Mouse (Mus musculus): ENCODE measurements around the gene Spop. TPM values are rescaled to one million over a fixed set of nuclear protein-coding genes. Genes with fewer than 3 reads are reported as not detected.
A peak's percentile ranks its signal among the peaks of the same experiment; 100 is the strongest.

The Spop gene
- polyA plus RNA-seq, 1 experiment from 2014 or later = 193 TPM

- Histone ChIP-seq H3K4me3 (replicated peaks) (no peak overlapping the region), H3K9me3 (no peaks in the 10 kb centered on the region), H3K9ac (no peak overlapping the region), H3K27ac (peak overlapping the region; percentile 32; the same call in 1 of the 2 replicates), H3K4me2 (no peak overlapping the region), H3K27me3 (peaks cover 37% of the 10 kb centered on the region), H3K4me1 (peaks cover 51% of the 10 kb centered on the region), H3K36me3 (replicated peaks) (no peaks in the 10 kb centered on the region)
- no peak for ATAC-seq (ENCODE audit: low FRiP score)
- WGBS = 60% methylated on average over 10 of the region's 10 CpGs
Observed at GRCm38 (mm10) chr11:95519299-95519698, 105.4 kb downstream of the Spop start.

- peaks cover 30% of the 10 kb centered on the region for H3K27me3 ChIP-seq
- H3K4me1 ChIP-seq = peaks cover 44% of the 10 kb centered on the region
- 0 out of 2 replicates have a peak, but pooled peaks have one; percentile 1 for ATAC-seq (ENCODE audit: low FRiP score)
- WGBS = 48% methylated on average over 3 of the region's 3 CpGs
- H3K9ac ChIP-seq = 0 out of 2 replicates have a peak overlapping the region, but pooled peaks have one; percentile 25
- peak overlapping the region; percentile 73 for H3K27ac ChIP-seq
- H3K4me3 ChIP-seq (replicated peaks) = no peak overlapping the region
- H3K4me2 ChIP-seq = no peak overlapping the region
- no peaks in the 10 kb centered on the region for H3K9me3 ChIP-seq
- no peaks in the 10 kb centered on the region for H3K36me3 ChIP-seq (replicated peaks)
Observed at GRCm38 (mm10) chr11:95519996-95520395, 106.1 kb downstream of the Spop start.

GRCm38 (mm10) chr11:95520456-95521072 lies 106.7 kb downstream of the Spop start:
- Histone ChIP-seq H3K4me1 (peaks cover 38% of the 10 kb centered on the region), H3K9ac (peak overlapping the region; percentile 25; the same call in 1 of the 2 replicates), H3K27ac (peak overlapping the region; percentile 73), H3K9me3 (no peaks in the 10 kb centered on the region), H3K36me3 (replicated peaks) (no peaks in the 10 kb centered on the region), H3K4me3 (replicated peaks) (peak overlapping the region; percentile 25), H3K27me3 (peaks cover 24% of the 10 kb centered on the region), H3K4me2 (peak overlapping the region; percentile 54)
- peak; percentile 67 for ATAC-seq (ENCODE audit: low FRiP score)
- WGBS = 4% methylated on average over 27 of the region's 27 CpGs

DNA sequence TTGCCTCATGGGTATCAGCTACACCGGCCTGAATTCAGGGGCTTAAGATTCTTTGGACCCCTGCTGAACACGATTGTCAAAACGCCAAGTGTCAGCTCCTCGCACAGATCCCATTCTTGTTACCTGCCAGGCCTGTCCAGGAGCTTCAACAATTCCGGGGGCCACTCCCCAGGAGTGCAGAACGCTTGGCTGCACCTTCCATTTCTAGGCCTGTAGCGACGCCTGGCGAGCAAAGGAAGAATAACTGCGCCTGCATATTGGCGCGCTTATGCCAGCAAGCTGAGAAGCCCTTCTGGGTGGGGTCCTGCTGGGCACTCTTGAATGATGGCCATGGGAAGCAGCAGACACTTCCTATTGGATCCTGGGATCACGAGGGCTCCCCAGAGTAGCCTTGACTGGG lies 107.7 kb downstream of the Spop start:
- Histone ChIP-seq H3K36me3 (replicated peaks) (no peaks in the 10 kb centered on the region), H3K4me3 (replicated peaks) (peak overlapping the region; percentile 20), H3K27me3 (peaks cover 14% of the 10 kb centered on the region), H3K4me1 (peaks cover 28% of the 10 kb centered on the region), H3K9me3 (no peaks in the 10 kb centered on the region), H3K4me2 (peak overlapping the region; percentile 54), H3K9ac (no peak overlapping the region), H3K27ac (no peak overlapping the region)
- peak; percentile 31; the same call in 1 of the 2 replicates for ATAC-seq (ENCODE audit: low FRiP score)
- WGBS = under 1% methylated on average over 13 of the region's 13 CpGs

DNA sequence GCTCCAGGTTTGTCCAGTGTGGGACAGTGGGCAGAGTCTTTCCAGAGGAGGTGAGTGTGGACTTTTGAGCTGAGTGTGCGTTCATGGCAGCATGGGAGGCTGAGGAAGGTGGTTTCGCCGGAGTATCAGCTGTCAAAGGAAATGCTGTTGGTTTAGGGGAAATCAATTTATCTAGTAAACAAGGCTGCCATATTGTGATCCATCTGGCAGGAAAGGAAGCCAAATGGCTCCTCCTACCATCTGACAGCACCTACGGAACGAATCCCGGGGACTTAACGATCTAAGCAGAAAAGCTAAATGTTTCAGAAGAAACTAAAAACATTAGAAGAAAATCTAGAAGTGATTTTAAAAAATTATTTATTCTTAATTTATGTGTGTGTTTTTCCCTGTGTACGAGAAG lies 113.4 kb downstream of the Spop start:
- Histone ChIP-seq H3K36me3 (replicated peaks) (no peaks in the 10 kb centered on the region), H3K4me2 (no peak overlapping the region), H3K27ac (no peak overlapping the region), H3K27me3 (no peaks in the 10 kb centered on the region; the same call in 1 of the 2 replicates), H3K4me3 (replicated peaks) (no peak overlapping the region), H3K9ac (no peak overlapping the region), H3K9me3 (no peaks in the 10 kb centered on the region), H3K4me1 (no peaks in the 10 kb centered on the region)
- ATAC-seq (ENCODE audit: low FRiP score) = no peak
- 91% methylated on average over 8 of the region's 8 CpGs for WGBS

DNA sequence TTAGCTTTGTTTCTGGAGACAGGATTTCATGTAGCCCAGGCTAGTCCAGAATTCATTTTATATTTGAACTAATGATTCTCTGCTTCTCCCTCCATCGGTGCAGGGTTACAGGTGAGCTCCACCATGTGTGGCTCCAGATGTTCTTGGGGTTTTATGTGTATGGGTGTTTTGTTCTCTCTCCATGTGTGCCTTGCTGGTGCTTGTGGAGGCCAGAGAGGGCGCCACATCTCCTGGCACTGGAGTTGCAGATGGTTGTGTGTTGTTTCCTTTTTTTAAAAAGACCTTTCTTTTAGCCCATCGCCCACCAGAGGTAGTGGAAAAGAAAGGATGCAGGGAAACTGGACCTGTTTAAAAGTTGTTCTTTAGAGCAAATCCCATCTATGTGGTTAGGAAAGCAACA lies 114.4 kb downstream of the Spop start:
- 80% methylated on average over 3 of the region's 3 CpGs for WGBS
- Histone ChIP-seq H3K9ac (no peak overlapping the region), H3K36me3 (replicated peaks) (no peaks in the 10 kb centered on the region), H3K4me3 (replicated peaks) (no peak overlapping the region), H3K4me1 (no peaks in the 10 kb centered on the region), H3K27me3 (0 out of 2 replicates have a peak, but pooled peaks cover 4% of the 10 kb centered on the region), H3K9me3 (no peaks in the 10 kb centered on the region), H3K27ac (no peak overlapping the region), H3K4me2 (no peak overlapping the region)
- no peak for ATAC-seq (ENCODE audit: low FRiP score)

DNA sequence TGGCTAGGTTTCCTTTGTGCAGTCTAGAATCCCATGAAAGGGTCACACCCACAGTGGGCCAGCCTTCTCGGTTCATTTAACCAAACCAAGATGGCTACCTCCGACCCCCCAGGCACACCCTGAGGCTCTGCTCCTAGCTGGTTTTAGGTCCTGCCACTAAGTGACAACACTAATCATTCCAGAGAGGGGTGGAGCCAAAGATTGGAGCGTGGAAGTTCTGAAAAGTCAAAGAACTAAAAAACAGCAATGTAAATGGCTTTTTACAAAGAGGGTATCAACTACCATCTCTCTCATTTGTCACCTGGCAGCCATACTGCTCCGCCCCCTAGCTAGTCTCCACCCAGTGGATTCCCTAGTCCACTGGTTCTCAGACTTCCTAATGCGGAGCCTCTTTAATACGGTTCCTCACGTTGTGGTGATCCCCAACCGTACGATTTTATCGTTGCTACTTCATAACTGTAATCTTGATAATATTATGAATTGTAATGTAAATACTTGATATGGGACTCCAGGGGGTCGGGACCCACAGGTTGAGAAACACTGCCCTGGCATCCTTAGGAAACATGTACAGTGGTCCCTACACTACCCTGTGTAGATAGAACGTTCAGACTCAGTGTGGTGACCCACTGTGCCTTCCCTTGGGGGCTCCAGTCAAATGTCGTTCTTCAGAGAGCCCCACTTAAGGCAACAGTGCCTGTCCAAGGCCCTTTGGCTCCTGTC lies 118.6 kb downstream of the Spop start:
- Histone ChIP-seq H3K36me3 (replicated peaks) (no peaks in the 10 kb centered on the region), H3K27ac (no peak overlapping the region), H3K4me2 (no peak overlapping the region), H3K9me3 (no peaks in the 10 kb centered on the region), H3K27me3 (0 out of 2 replicates have a peak, but pooled peaks cover 12% of the 10 kb centered on the region), H3K9ac (no peak overlapping the region), H3K4me1 (peaks cover 7% of the 10 kb centered on the region), H3K4me3 (replicated peaks) (no peak overlapping the region)
- 76% methylated on average over 13 of the region's 13 CpGs for WGBS
- no peak for ATAC-seq (ENCODE audit: low FRiP score)

DNA sequence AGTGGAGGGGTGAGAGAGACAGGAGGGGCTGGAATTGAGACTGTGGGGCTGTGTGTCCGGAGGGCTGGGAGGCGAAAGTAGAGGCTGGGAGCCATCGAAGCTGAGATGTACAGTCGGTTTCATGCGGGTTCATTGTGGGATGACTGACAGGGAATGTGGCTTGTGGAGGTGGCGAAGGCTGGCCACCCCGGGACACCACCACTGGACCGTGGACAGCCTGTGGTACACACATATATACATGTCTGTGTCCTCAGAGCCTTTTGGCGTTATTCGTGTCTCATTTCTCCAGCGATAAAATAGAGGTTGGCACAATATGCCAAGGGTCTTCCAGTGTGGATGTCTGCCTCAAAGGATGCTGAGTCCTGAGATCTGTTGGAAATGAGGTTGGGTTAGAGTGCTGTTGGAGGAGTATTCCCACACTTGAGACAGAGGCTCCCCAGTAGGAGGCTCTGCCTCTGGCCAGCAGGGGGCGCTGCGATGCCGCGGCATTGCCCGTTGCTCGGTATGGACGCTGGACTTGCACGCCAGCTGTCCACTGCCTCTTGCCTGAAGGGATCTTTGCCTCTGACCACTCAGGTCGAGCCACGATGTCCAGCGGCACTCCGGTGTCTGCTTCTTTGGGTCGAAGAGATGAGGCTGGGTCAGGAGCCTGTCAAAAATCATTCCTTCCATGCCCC lies 119.7 kb downstream of the Spop start:
- Histone ChIP-seq H3K9me3 (no peaks in the 10 kb centered on the region), H3K27ac (no peak overlapping the region), H3K4me3 (replicated peaks) (0 out of 2 replicates have a peak overlapping the region, but pooled peaks have one; percentile 8), H3K9ac (no peak overlapping the region), H3K27me3 (0 out of 2 replicates have a peak, but pooled peaks cover 13% of the 10 kb centered on the region), H3K36me3 (replicated peaks) (no peaks in the 10 kb centered on the region), H3K4me2 (peak overlapping the region; percentile 38), H3K4me1 (peaks cover 11% of the 10 kb centered on the region)
- ATAC-seq (ENCODE audit: low FRiP score) = peak; percentile 82
- 24% methylated on average over 24 of the region's 24 CpGs for WGBS

GRCm38 (mm10) chr11:95538378-95539104 lies 124.7 kb downstream of the Spop start:
- 75% methylated on average over 15 of the region's 15 CpGs for WGBS
- H3K27me3 ChIP-seq = peaks cover 9% of the 10 kb centered on the region; the same call in 1 of the 2 replicates
- no peak overlapping the region for H3K9ac ChIP-seq
- ATAC-seq (ENCODE audit: low FRiP score) = no peak
- no peak overlapping the region for H3K27ac ChIP-seq
- no peak overlapping the region for H3K4me3 ChIP-seq (replicated peaks)
- no peaks in the 10 kb centered on the region for H3K9me3 ChIP-seq
- H3K4me1 ChIP-seq = peaks cover 14% of the 10 kb centered on the region
- H3K4me2 ChIP-seq = no peak overlapping the region
- no peaks in the 10 kb centered on the region for H3K36me3 ChIP-seq (replicated peaks)

DNA sequence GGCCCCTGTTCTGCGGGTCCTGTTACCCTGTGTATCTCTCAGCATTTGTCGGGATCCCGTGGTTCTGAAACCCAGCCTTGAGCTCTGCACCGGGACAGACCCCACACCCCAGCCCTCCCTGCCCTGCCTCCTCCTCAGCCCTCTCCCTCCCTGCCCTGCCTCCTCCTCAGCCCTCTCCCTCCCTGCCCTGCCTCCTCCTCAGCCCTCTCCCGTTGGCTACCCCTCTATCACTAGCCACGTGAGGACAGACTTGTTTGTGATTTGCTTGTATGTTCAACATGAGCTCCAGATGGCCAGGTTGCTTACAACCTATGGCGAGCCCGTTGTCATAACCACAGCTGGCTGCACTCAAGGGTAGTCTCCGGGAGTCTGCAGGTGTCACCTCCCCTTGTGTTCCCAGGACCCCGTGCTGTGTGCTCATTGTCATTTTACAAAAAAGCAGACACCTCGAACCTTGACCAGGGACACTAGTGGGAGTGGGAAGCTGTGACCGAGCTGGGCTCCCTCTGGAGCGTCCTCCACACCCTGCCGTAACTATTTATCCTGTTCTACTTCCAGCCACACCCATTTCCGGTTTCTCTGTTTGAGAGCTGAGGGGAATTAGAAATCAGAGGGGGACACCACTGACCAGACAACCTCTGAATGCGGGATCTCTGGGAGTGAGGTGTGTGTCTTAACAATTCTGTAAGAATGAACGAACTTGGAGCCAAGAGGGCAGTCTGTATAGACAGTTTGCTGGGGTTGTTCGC lies 126.9 kb downstream of the Spop start:
- peak overlapping the region; percentile 19; the same call in 1 of the 2 replicates for H3K4me2 ChIP-seq
- no peak overlapping the region for H3K4me3 ChIP-seq (replicated peaks)
- no peaks in the 10 kb centered on the region for H3K9me3 ChIP-seq
- H3K36me3 ChIP-seq (replicated peaks) = no peaks in the 10 kb centered on the region
- no peak for ATAC-seq (ENCODE audit: low FRiP score)
- peaks cover 7% of the 10 kb centered on the region for H3K4me1 ChIP-seq
- no peak overlapping the region for H3K27ac ChIP-seq
- H3K27me3 ChIP-seq = peaks cover 5% of the 10 kb centered on the region; the same call in 1 of the 2 replicates
- no peak overlapping the region for H3K9ac ChIP-seq
- 39% methylated on average over 18 of the region's 18 CpGs for WGBS
